Mouse (Mus musculus) testis, postnatal 10 days (tissue): Measurements from ENCODE around the gene Kcnip4.
A peak's percentile ranks its signal among the peaks of the same experiment; 100 is the strongest.

Source experiments
- DNase-seq: peaks from one replicate; pipeline ENCODE4 v3.0.0; 2021; ENCODE audit warnings: low spot score

Kcnip4 gene

GRCm38 (mm10) chr5:48583431-48583830, 941.3 kb downstream of the Kcnip4 start:
- no peak for DNase-seq

DNA sequence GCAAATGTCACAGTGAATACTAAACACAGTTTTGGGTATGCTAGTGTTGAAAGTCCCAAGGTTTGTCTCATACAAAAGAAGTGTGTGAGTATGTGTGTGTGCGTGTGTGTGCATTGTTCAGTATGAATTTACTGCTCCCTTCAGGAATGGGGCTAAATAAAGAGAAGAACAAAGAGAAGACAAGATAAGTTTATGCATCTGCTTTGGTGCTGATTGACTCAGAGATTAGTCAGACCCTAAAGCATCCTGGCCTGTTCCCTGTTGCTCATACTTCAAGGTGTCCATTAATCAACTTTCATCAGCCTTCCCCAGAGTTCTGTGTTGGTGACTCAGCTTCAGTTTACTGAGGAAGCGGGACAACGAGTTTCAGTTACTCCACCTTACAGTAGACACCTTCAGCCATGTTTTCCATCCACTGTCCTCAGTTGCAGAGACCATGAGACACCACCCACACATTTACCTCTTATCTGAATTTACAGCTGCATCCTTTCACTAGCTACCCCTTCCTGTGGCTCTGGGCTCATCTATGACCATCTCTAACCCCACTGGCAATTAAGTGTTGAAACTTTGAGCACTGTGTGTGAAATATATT, 960.6 kb downstream of the Kcnip4 start:
- DNase-seq: no peak

DNA sequence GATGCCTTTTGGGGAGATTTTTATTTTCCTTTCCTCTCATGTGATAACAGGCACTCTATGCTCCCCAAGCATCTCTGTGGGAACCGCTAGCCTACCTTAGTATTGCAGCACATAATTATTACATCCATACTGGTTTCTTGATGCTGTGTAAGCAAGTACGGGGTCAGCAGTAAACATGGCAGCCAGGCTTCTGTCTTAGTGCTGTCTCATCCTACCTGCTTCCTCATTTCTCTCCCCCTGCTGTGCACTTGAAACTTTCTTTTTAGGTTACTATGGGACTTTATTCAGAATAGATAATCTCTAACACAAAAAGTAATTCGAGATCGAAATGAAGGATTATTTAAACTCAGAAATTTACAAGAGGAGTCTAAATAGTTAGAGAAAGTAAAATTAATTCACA, 973.0 kb downstream of the Kcnip4 start:
- DNase-seq: no peak

DNA sequence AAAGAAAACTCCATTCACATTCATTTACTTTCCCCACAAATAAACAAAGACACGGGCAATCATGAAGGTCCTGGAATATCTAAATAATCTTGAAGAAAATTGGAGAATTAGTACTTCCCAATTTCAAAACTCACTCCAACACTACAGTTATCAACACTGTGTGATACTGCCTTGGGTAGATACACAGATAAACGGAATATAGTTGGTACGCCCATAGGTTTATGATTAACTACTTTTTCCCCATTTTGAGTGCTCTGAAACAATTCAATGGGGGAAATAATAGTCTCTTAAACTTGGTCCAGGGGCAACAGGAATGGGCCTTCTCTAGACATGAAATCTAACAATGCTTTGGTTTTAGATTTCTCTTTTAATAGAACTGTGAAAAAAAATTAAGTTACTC, 978.9 kb downstream of the Kcnip4 start:
- DNase-seq: no peak

DNA sequence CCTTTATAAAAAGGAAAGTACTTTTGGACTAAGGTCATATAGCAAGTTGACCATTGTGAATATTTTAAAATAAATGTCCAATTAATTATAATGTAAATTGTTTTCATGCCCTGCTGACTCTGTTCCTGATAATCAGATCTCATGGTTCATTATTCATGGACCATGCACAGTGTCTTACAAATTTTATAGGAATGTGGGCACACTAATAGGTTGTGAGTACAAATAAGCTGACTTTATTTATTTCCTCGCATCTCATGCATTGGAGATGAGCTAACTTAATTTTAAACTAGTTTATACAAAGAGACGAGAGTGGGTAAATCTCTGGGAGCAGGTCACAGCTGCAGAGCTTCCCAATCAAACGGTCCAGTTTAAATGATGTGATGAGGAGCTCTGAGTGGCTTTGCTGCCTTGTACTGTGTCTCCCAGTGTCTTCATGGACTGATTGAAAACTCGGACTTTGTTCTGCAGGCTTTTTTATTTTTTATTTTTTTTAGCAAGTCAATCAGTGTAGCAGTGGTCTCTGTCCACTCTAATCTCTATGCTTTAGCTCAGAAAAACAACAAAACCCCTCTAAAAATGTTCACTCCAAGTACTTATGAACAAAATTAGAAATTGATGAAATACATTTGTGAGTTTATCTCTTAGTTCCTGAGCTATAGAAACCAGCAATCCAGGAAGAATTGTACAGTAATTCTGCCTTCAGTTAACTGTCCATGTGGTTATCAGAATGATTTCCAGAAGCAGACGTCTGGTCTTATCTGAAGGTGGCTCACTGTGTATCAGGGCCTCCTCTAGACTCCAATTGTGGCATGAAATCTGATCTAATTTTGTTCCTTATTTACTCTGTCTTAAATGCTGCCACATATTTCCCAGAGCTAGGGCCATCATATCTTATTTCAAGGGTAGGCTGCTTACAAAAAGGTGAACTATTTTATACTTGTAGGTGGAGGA, 979.6 kb downstream of the Kcnip4 start:
- DNase-seq: no peak

DNA sequence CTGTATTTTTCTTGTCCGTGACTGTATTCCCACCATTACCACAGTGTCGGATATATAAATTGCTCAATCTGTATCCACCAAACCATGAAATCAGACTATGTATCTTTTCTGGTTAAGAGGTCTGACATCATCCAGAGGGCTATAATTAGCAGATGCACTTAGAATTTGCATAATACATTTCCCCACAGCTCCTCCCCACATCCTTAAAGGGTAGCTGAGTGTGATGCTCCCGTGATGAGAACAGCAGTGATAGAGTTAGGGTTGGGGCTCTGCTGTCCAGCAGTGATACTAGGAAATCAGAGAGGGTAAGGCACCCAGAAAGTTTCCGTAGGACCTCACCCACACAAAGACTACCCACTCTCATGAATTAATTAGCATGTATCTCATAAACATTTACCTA, 1006.7 kb downstream of the Kcnip4 start:
- no peak for DNase-seq

- DNase-seq: no peak
Measured at GRCm38 (mm10) chr5:48513354-48513753, 1011.4 kb downstream of the Kcnip4 start.

GRCm38 (mm10) chr5:48511357-48511756, 1013.4 kb downstream of the Kcnip4 start:
- DNase-seq: no peak

DNA sequence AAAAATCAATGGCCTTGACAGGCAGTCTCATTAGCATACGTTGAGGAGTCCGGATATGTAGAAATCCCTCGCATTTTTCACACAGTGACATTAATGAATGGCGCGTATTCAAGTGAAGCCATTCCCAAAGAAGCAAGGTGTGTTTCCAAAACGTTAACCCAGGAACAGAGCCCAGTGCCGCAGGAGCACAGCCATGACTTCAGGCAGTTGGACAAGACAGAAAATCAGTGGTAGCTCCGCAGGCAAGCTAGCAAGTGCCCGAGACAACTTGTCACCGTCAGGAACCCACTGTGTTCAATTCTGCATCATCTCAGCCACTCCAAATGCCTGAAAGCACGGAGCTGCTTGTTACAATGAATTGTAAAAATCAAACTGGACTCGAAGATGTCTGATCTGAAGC, 1014.5 kb downstream of the Kcnip4 start:
- no peak for DNase-seq

- no peak for DNase-seq
Measured at GRCm38 (mm10) chr5:48509194-48509930, 1015.3 kb downstream of the Kcnip4 start.

- DNase-seq: no peak
Measured at GRCm38 (mm10) chr5:48503094-48503493, 1021.6 kb downstream of the Kcnip4 start.

DNA sequence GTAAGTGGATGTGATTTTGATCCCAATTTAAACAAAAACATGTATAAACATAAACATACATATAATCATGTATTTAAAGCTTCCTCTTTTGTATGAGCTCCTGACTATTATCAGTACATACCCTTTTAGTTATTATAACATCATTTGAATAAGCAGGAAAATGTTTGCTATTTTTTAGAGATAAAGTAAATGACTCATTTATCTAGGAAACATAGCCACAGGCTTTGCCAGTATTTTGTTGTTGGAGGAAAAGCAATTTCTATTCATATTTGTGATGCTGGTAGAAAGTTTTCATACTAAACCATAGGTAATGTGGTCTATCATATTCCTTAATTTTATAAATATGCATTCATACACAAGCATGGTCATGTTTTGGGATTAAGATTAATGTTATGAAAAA, 1022.3 kb downstream of the Kcnip4 start:
- no peak for DNase-seq

DNA sequence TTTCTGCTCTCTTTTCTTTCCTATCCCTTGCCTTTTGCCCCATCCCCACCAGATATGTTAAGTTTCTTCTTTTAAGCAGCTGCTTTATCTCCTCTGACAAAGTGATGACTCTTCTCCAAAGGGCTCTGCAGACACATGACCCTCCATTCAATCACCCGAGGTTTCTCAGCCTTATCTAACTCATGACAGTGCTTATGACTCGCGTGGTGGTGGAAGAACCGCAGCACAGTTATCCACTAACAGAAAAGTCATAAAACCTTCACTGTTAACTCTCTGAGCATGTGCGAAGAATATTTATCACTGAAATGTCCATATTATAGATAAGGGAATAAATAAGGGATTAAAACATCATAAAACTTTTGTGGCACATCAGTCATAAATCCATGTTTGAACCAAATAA, 1024.5 kb downstream of the Kcnip4 start:
- DNase-seq: no peak

DNA sequence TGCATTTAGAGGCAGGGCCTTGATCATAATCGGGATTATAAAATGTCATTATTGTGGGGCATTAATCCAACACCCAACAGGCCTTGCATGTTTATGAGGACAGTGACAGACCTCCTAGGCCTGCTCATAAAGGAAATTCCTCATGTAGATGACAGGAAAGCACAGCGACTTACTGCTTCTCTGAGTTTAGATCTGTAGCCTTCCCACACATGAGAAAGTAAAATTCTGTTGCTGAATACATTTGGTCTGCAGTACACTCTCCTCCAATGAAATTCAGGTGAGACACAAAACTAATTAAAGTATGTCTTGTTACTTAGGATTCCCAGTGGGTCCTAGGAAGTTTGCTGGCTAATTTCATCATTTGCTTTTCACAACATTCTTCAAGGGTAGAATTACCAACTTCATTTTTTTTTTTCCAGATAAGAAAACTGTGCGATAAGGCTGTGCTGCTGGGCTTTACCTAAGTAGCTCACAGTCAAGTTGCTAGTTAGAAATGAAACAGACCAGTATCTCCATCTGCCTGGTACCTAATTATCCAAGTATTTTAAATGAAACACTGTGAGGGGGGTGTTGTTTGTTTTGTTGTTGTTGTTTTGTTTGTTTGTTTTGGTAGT, 1033.7 kb downstream of the Kcnip4 start:
- no peak for DNase-seq

DNA sequence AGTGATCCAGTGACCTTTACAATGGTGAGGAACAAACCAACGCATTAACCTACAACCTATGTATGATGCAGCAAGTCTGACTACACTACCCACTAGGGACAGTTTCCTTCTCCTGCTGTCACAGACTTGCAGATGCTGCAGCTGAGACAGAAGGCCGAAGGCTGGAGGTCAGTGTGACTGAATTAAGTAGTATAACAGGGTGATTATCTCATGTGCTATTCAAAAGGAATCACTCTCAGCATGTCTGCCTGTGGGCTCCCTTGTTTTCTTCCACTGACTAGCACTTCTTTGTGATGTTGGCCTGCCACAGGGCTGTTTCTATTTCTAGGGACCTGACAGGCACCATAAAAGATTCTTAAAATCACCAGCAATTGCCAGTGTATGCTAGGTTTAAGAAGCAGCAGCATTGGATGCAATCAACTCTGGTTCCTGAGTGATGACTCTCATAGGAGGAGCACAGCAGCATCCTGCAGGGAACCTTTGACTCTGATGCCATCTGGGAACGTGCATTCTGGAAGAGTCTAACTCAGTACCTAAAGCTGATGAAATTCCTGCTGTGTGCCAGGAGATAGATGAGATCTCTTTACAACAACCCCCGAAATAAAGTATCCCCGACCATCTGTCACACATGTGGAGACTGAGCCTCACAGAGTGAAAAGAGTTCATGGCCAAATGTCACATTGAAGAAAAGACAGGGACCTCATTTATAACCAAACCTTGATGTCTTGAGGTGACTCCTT, 1035.0 kb downstream of the Kcnip4 start:
- no peak for DNase-seq

GRCm38 (mm10) chr5:48483112-48483511, 1041.6 kb downstream of the Kcnip4 start:
- DNase-seq: no peak

DNA sequence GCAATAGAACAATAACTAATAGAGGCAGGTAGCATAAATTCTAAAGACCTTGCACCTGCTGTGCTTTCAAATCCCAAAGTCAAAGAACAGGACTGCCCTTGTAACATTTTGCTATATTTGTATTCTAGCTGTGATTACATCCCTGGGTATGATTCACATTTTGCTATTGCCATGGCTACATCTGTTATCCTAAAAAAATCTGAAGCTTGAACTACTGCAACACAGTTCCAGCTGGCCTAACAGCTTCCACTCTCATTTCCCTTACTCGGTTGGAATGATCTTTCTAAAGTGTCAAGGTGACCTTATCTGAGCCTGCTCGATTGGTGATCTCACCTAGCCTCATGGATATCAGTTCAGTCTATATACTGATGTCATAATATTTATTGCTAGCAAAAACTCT, 1064.5 kb downstream of the Kcnip4 start:
- DNase-seq: no peak

DNA sequence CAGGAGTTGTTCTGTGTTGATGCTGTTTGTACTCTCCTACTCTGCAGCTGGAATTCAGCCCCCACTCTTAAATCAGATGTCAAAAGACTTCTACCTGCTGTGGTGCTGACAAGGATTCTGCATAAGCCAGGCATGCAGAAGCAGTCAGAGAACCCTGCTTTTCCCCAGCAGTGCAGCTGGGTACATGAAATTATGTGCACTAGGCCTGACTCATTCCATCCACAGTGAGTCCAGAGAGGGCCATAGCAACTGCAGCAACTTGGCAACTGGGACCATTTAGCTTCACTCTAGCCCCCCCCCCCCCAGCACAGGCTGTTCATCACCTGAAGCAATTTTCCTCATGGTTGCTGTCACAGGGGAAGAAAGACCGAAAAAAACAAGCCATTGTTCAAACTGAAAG, 1075.8 kb downstream of the Kcnip4 start:
- no peak for DNase-seq

GRCm38 (mm10) chr5:48430459-48430858, 1094.2 kb downstream of the Kcnip4 start:
- DNase-seq: peak; percentile 46

DNA sequence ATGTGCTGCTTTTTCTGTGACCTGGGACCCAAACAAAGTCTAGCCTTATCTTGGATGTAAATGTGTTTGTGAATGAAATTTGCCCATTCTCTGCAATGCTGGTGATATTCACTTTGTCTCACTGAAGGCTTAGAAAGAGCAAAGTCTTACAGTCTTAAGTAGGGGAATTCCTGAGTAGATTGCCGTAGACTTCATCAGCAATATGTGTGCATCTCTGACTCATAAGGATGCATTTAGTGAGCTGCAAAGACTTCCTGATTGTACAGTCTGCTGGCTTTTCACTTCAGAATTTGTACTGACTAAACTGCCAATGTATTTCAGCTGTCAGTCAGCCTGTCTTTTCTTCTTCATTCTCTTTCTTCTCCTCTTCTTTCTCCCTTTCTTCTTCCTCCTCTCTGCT, 1102.8 kb downstream of the Kcnip4 start:
- no peak for DNase-seq

DNA sequence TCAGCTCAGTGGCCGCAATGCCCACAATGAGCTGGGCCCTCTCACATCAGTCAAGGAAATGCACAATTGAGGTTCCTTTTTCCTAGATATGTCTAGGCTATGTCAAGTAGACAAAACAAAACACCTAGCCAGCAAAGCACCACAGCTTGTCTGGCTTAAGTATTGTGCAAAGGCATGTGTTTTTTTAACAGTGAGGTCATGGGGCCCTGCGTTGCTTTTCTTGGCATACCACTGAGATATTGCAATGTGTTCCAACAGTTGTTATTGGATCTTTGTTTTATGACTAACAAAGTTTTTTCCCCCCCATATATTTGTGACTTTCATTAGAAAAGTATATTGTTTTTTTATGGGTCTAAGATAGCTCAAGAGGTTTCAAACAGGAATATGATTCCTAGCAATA, 1105.0 kb downstream of the Kcnip4 start:
- DNase-seq: no peak

DNA sequence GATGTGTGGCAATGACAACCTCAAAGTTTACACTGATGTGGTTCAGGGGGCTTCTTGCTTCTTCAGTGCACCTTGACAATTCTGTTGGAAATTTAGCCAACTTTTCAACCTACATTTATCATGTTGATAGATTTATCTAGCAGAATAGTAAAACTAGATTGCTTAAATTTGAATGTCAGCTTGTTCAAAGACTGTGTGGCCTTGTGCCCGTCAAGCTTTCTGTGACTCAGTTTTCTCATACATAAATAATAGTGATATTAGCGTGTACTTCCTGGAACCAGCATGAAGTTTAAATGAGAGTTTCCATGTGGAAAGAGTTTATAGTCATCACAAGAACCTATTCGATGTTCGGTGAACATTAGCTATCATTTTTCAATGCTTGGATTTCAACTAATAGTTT, 1112.4 kb downstream of the Kcnip4 start:
- no peak for DNase-seq
